Mouse (Mus musculus): ENCODE results near the gene Nrgn. TPM values are rescaled to one million over a fixed set of nuclear protein-coding genes. Genes with fewer than 3 reads are reported as not detected.

The Nrgn gene
- total RNA-seq, 1 experiment: 0.40 TPM

DNA sequence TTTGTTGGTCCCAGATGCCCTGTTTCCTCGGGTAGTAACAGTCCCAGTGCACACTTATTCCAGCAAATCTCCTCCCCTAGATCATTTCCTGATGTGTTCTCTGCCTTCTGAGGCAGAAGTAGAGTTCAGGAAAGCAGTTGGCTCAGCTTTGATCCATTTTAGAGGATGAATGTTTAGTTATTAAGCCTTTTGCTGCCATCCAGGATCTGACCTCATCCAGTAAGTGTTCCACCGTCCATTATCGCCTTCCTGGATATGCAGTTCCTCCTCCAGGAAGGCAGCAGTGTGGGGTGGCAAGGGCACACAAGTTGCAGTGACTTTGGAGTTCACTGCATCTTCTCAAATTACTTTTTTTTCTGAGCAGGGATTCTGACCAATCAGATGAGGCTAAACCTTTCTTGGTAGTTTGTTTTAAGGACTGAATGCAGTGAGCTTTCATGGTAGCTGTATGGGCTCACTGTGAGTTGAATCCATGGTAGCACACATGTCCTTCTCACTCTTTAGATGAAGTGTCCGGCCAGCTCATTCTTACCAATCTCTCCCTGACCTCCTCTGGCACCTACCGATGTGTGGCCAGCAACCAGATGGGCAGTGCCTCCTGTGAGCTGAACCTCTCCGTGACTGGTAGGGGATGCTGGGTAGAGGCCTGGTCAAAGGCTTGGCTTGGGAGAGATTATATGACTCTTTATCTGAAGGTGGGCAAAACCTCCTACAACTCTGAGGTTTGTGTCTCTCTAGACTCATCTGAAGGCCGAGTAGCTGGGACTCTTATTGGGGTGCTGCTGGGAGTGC lies 10.7 kb downstream of the Nrgn start:
- TF ChIP-seq HCFC1 (IDR thresholded peaks at IDR 0.05; ENCODE audit: borderline replicate concordance, insufficient read depth, low read length) (no peak), CHD2 (IDR thresholded peaks at IDR 0.05; ENCODE audit: low read depth, low read length) (no peak), ZNF384 (IDR thresholded peaks at IDR 0.05; ENCODE audit: low read depth, low read length) (no peak), MAFK (IDR thresholded peaks at IDR 0.05; ENCODE audit: insufficient read depth, low read depth, low read length) (no peak)
- in situ Hi-C loops (cut with MboI; ENCODE audit: low sequenced_read_pairs in 2 of 2, unreplicated experiment in 2 of 2): loop anchor here in 1 of 2 experiments (10.0 kb wide), 1 partner anchor 107 kb away; the partner anchor contains the start of gene Robo3
- no peaks in the 10 kb centered on the region for H3K36me3 ChIP-seq (ENCODE audit: control insufficient read depth, insufficient read depth, low read length, poor library complexity, severe bottlenecking)
- no peaks in the 10 kb centered on the region for H3K9me3 ChIP-seq (ENCODE audit: control insufficient read depth, insufficient read depth, low read depth, low read length)
- peaks cover 2 to 20% of the 10 kb centered on the region in 2 experiments; a peak in 1 of 4 replicates for H3K4me1 ChIP-seq (ENCODE audit: control insufficient read depth in 2 of 2, insufficient read depth in 2 of 2, low read length in 2 of 2, poor library complexity in 1 of 2)
- DNase-seq (ENCODE audit: low read depth, low spot score): no peak
- H3K27ac ChIP-seq (ENCODE audit: insufficient read depth, low read depth, low read length, poor library complexity, severe bottlenecking): no peak overlapping the region
- H3K9ac ChIP-seq (ENCODE audit: insufficient read depth, low read depth, low read length, poor library complexity, severe bottlenecking): no peak overlapping the region; the same call in 1 of the 2 replicates
- peak overlapping the region in 1 of 2 experiments; percentile 1; a peak in 1 of 4 replicates for H3K4me3 ChIP-seq (ENCODE audit: insufficient read depth in 1 of 2, low read depth in 1 of 2, low read length in 2 of 2, poor library complexity in 1 of 2, severe bottlenecking in 1 of 2)

- TF ChIP-seq HCFC1 (IDR thresholded peaks at IDR 0.05; ENCODE audit: borderline replicate concordance, insufficient read depth, low read length) (no peak), MAFK (IDR thresholded peaks at IDR 0.05; ENCODE audit: insufficient read depth, low read depth, low read length) (no peak), CHD2 (IDR thresholded peaks at IDR 0.05; ENCODE audit: low read depth, low read length) (no peak), ZNF384 (IDR thresholded peaks at IDR 0.05; ENCODE audit: low read depth, low read length) (no peak), ZC3H11A (IDR thresholded peaks at IDR 0.05; ENCODE audit: borderline replicate concordance, low read depth, low read length) (no peak)
- DNase-seq (ENCODE audit: low read depth, low spot score): no peak
- H3K27ac ChIP-seq (ENCODE audit: insufficient read depth, low read depth, low read length, poor library complexity, severe bottlenecking): no peak overlapping the region
- H3K36me3 ChIP-seq (ENCODE audit: control insufficient read depth, insufficient read depth, low read length, poor library complexity, severe bottlenecking): no peaks in the 10 kb centered on the region; the same call in 1 of the 2 replicates
- H3K4me1 ChIP-seq (ENCODE audit: control insufficient read depth in 2 of 2, insufficient read depth in 2 of 2, low read length in 2 of 2, poor library complexity in 1 of 2): peaks cover 2 to 20% of the 10 kb centered on the region in 2 experiments; a peak in 1 of 4 replicates
- in situ Hi-C loops (cut with MboI; ENCODE audit: low sequenced_read_pairs in 2 of 2, unreplicated experiment in 2 of 2): loop anchor here in 1 of 2 experiments (10.0 kb wide), 1 partner anchor 106 kb away; the partner anchor contains the start of gene Robo3
- H3K9ac ChIP-seq (ENCODE audit: insufficient read depth, low read depth, low read length, poor library complexity, severe bottlenecking): no peak overlapping the region
- no peaks in the 10 kb centered on the region for H3K9me3 ChIP-seq (ENCODE audit: control insufficient read depth, insufficient read depth, low read depth, low read length)
- no peak overlapping the region for H3K4me3 ChIP-seq (ENCODE audit: insufficient read depth in 1 of 2, low read depth in 1 of 2, low read length in 2 of 2, poor library complexity in 1 of 2, severe bottlenecking in 1 of 2)
Measured at GRCm38 (mm10) chr9:37540701-37541575, 11.8 kb downstream of the Nrgn start.

DNA sequence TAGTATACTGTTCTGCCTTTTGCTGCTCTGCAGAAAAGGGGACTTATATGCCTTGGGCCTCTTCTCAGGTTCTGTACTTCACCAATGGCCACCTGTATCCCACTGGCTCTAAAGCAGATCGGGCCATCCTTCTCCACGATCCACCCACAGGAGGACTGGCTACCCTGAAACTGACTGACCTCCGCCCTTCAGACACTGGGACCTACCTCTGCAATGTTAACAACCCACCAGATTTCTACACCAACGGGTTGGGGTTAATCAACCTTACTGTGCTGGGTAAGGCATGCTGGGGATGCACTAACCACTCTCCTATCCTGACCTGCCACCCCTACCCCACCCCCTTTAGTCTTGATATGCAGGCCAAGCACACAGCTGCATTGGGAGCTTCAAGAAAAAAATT lies 12.5 kb downstream of the Nrgn start:
- Histone ChIP-seq H3K9ac (ENCODE audit: insufficient read depth, low read depth, low read length, poor library complexity, severe bottlenecking) (no peak overlapping the region; the same call in 1 of the 2 replicates), H3K9me3 (ENCODE audit: control insufficient read depth, insufficient read depth, low read depth, low read length) (no peaks in the 10 kb centered on the region), H3K4me1 (ENCODE audit: control insufficient read depth in 2 of 2, insufficient read depth in 2 of 2, low read length in 2 of 2, poor library complexity in 1 of 2) (peaks cover 2 to 18% of the 10 kb centered on the region in 2 experiments; a peak in 1 of 4 replicates), H3K36me3 (ENCODE audit: control insufficient read depth, insufficient read depth, low read length, poor library complexity, severe bottlenecking) (no peaks in the 10 kb centered on the region; the same call in 1 of the 2 replicates), H3K4me3 (ENCODE audit: insufficient read depth in 1 of 2, low read depth in 1 of 2, low read length in 2 of 2, poor library complexity in 1 of 2, severe bottlenecking in 1 of 2) (no peak overlapping the region; a peak in 1 of 4 replicates), H3K27ac (ENCODE audit: insufficient read depth, low read depth, low read length, poor library complexity, severe bottlenecking) (no peak overlapping the region)
- DNase-seq (ENCODE audit: low read depth, low spot score): no peak
- no peak for TF ChIP-seq HCFC1 (IDR thresholded peaks at IDR 0.05; ENCODE audit: borderline replicate concordance, insufficient read depth, low read length)
- no peak for TF ChIP-seq ZNF384 (IDR thresholded peaks at IDR 0.05; ENCODE audit: low read depth, low read length)
- TF ChIP-seq MAFK (IDR thresholded peaks at IDR 0.05; ENCODE audit: insufficient read depth, low read depth, low read length): no peak
- no peak for TF ChIP-seq CHD2 (IDR thresholded peaks at IDR 0.05; ENCODE audit: low read depth, low read length)
- no peak for TF ChIP-seq ZC3H11A (IDR thresholded peaks at IDR 0.05; ENCODE audit: borderline replicate concordance, low read depth, low read length)
- in situ Hi-C loops (cut with MboI; ENCODE audit: low sequenced_read_pairs in 2 of 2, unreplicated experiment in 2 of 2): loop anchor here in 1 of 2 experiments (10.0 kb wide), 1 partner anchor 105 kb away; the partner anchor contains the start of gene Robo3
